Comparison of ENCODE assay signal across 15 mouse cellular contexts in the genomic region with DNA sequence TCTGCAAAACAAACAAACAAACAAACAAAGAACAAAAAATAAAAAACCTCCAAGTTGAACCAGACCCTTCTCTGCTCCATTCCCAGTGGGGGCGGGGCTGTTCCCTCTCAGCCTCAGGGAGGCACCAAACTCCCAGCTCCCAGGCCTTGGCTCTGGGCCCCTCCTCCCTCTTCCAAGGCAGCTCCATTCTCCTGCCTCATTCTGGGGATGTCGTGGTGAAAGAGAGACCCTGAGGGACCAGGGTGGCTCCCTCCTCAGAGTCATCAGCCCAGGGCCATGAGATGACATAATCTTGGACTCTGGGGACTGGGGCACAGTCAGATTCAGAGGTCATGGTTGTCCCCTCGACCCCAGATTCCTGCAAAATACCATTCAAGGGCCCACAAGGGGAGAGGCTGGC. TPM values are rescaled to one million over a fixed set of nuclear protein-coding genes. Genes with fewer than 3 reads are reported as not detected.
A peak's percentile ranks its signal among the peaks of the same experiment; 100 is the strongest.
DNase-seq lines count a peak whose midpoint lies in the region; ATAC-seq lines count a peak whose summit lies in the region.
"Had no signal": no experiment of that assay in that cellular context is flagged by ENCODE, and none has a peak within 500 bp of the region (broad histone marks: within the 10 kb centered on the region; RNA-seq: fewer than 3 reads in every experiment).

No protein-coding gene starts in this region.

- WGBS in heart, embryonic 12.5 days = 29% methylated on average over 3 of the region's 3 CpGs
- WGBS in liver, embryonic 11.5 days = 28% methylated on average over 3 of the region's 3 CpGs
- 30% methylated on average over 3 of the region's 3 CpGs for WGBS in liver, embryonic 13.5 days (ENCODE audit: insufficient replicate concordance)

- no peak overlapping the region for H3K4me3 ChIP-seq in heart, embryonic 12.5 days
- H3K4me3 ChIP-seq in liver, embryonic 11.5 days (ENCODE audit: low read depth, low read length) = no peak overlapping the region
- no peak overlapping the region for H3K4me3 ChIP-seq in liver, embryonic 13.5 days (replicated peaks)
- H3K4me3 ChIP-seq: gastrocnemius, adult 2 months; intestine, embryonic 15.5 days; layer of hippocampus, adult 2 months; left cerebral cortex, adult 2 months; limb, embryonic 12.5 days had no signal

- 0 out of 2 replicates have a peak overlapping the region, but pooled peaks have one; percentile 33 for H3K9ac ChIP-seq in heart, embryonic 12.5 days
- peak overlapping the region; percentile 48; the same call in 1 of the 2 replicates for H3K9ac ChIP-seq in liver, embryonic 11.5 days (ENCODE audit: low read depth, low read length)
- peak overlapping the region; percentile 54; the same call in 1 of the 2 replicates for H3K9ac ChIP-seq in liver, embryonic 13.5 days
- H3K9ac ChIP-seq: intestine, embryonic 15.5 days; limb, embryonic 12.5 days had no signal

- H3K9me3 ChIP-seq in heart, embryonic 12.5 days (replicated peaks) = no peaks in the 10 kb centered on the region
- H3K9me3 ChIP-seq in liver, embryonic 11.5 days (ENCODE audit: control insufficient read depth, low read length) = no peaks in the 10 kb centered on the region
- no peaks in the 10 kb centered on the region for H3K9me3 ChIP-seq in liver, embryonic 13.5 days (replicated peaks)
- H3K9me3 ChIP-seq: intestine, embryonic 15.5 days; megakaryocyte, embryonic 14.5 days had no signal

- H3K4me2 ChIP-seq in heart, embryonic 12.5 days = no peak overlapping the region
- H3K4me2 ChIP-seq in liver, embryonic 11.5 days = no peak overlapping the region
- no peak overlapping the region for H3K4me2 ChIP-seq in liver, embryonic 13.5 days
- H3K4me2 ChIP-seq: intestine, embryonic 15.5 days; limb, embryonic 12.5 days had no signal

- H3K27me3 ChIP-seq in heart, embryonic 12.5 days (replicated peaks) = peaks cover 14% of the 10 kb centered on the region
- no peaks in the 10 kb centered on the region; the same call in none of the 2 replicates for H3K27me3 ChIP-seq in liver, embryonic 11.5 days (replicated peaks; ENCODE audit: control insufficient read depth, insufficient read depth, low read length)
- H3K27me3 ChIP-seq in liver, embryonic 13.5 days = peaks cover 12% of the 10 kb centered on the region
- H3K27me3 ChIP-seq: intestine, embryonic 15.5 days had no signal

- H3K27ac ChIP-seq in heart, embryonic 12.5 days (ENCODE audit: poor library complexity, severe bottlenecking) = no peak overlapping the region
- no peak overlapping the region for H3K27ac ChIP-seq in liver, embryonic 11.5 days (ENCODE audit: low read depth, low read length)
- peak overlapping the region; percentile 61 for H3K27ac ChIP-seq in liver, embryonic 13.5 days
- H3K27ac ChIP-seq: gastrocnemius, adult 2 months; intestine, embryonic 15.5 days; layer of hippocampus, adult 2 months; left cerebral cortex, adult 2 months; limb, embryonic 12.5 days had no signal

- peaks cover 15% of the 10 kb centered on the region for H3K4me1 ChIP-seq in heart, embryonic 12.5 days (replicated peaks)
- H3K4me1 ChIP-seq in liver, embryonic 11.5 days (replicated peaks; ENCODE audit: control insufficient read depth, insufficient read depth, low read length) = peaks cover 13% of the 10 kb centered on the region
- H3K4me1 ChIP-seq in liver, embryonic 13.5 days (replicated peaks) = peaks cover 49% of the 10 kb centered on the region
- H3K4me1 ChIP-seq: intestine, embryonic 15.5 days had no signal

- no peaks in the 10 kb centered on the region for H3K36me3 ChIP-seq in heart, embryonic 12.5 days
- no peaks in the 10 kb centered on the region for H3K36me3 ChIP-seq in liver, embryonic 11.5 days (ENCODE audit: control insufficient read depth, insufficient read depth, low read length)
- H3K36me3 ChIP-seq in liver, embryonic 13.5 days = no peaks in the 10 kb centered on the region
- H3K36me3 ChIP-seq: intestine, embryonic 15.5 days; limb, embryonic 12.5 days had no signal

- ATAC-seq in heart, embryonic 12.5 days (ENCODE audit: insufficient number of reproducible peaks, low FRiP score) = no peak
- ATAC-seq in liver, embryonic 11.5 days (replicated peaks; ENCODE audit: low FRiP score) = no peak
- no peak for ATAC-seq in liver, embryonic 13.5 days (ENCODE audit: low read depth)
- ATAC-seq: intestine, embryonic 15.5 days; Patski had no signal

- DNase-seq in heart, adult 11 months = no peak
- DNase-seq in liver, embryonic 11.5 days (ENCODE audit: low spot score) = no peak
- DNase-seq in liver (no peak), NIH3T3 (ENCODE audit: low read depth) (peak; percentile 32)
- DNase-seq in liver, embryonic 13.5 days = no peak
- no peak for DNase-seq in thymus, postnatal 10 days (ENCODE audit: low spot score in 2 of 2)

RNA-seq across cellular contexts. Expression of a gene that starts 4.9 kb away (rescaled TPM):
- not detected in 2 replicates for polyA plus RNA-seq in heart, embryonic 12.5 days (2016; fragmentation: Nextera tagmentation; extraction: Ambion mirVana)
- not detected in 2 replicates for polyA plus RNA-seq in liver, embryonic 11.5 days (2014; fragmentation: Nextera tagmentation; extraction: Ambion mirVana)
- polyA plus RNA-seq in liver, embryonic 13.5 days (2015; fragmentation: Nextera tagmentation; extraction: Ambion mirVana) = 0.05 TPM in 1 of 2 replicates, not detected in the other
- polyA plus RNA-seq: kidney, embryonic 16.5 days had no signal

RNA-seq across cellular contexts. Expression of a gene that starts 21.5 kb away (rescaled TPM):
- polyA plus RNA-seq in heart, embryonic 12.5 days (2016; fragmentation: Nextera tagmentation; extraction: Ambion mirVana) = 34.8 and 35.2 TPM in 2 replicates
- polyA plus RNA-seq in liver, embryonic 11.5 days (2014; fragmentation: Nextera tagmentation; extraction: Ambion mirVana) = 58.5 and 63.8 TPM in 2 replicates
- 56.8 and 58.9 TPM in 2 replicates for polyA plus RNA-seq in liver, embryonic 13.5 days (2015; fragmentation: Nextera tagmentation; extraction: Ambion mirVana)

RNA-seq across cellular contexts. Expression of a gene that starts 21.6 kb away (rescaled TPM):
- polyA plus RNA-seq in heart, embryonic 12.5 days (2016; fragmentation: Nextera tagmentation; extraction: Ambion mirVana) = 177 and 182 TPM in 2 replicates
- 403 and 453 TPM in 2 replicates for polyA plus RNA-seq in liver, embryonic 11.5 days (2014; fragmentation: Nextera tagmentation; extraction: Ambion mirVana)
- polyA plus RNA-seq in liver, embryonic 13.5 days (2015; fragmentation: Nextera tagmentation; extraction: Ambion mirVana) = 192 and 208 TPM in 2 replicates

RNA-seq across cellular contexts. Expression of a gene that starts 24.2 kb away (rescaled TPM):
- 285 and 293 TPM in 2 replicates for polyA plus RNA-seq in heart, embryonic 12.5 days (2016; fragmentation: Nextera tagmentation; extraction: Ambion mirVana)
- polyA plus RNA-seq in liver, embryonic 11.5 days (2014; fragmentation: Nextera tagmentation; extraction: Ambion mirVana) = 396 and 445 TPM in 2 replicates
- polyA plus RNA-seq in liver, embryonic 13.5 days (2015; fragmentation: Nextera tagmentation; extraction: Ambion mirVana) = 249 and 266 TPM in 2 replicates

RNA-seq across cellular contexts. Expression of a gene that starts 32.8 kb away (rescaled TPM):
- 0.46 and 0.54 TPM in 2 replicates for polyA plus RNA-seq in heart, embryonic 12.5 days (2016; fragmentation: Nextera tagmentation; extraction: Ambion mirVana)
- 0.05 TPM in 1 of 2 replicates, not detected in the other for polyA plus RNA-seq in liver, embryonic 11.5 days (2014; fragmentation: Nextera tagmentation; extraction: Ambion mirVana)
- not detected in 2 replicates for polyA plus RNA-seq in liver, embryonic 13.5 days (2015; fragmentation: Nextera tagmentation; extraction: Ambion mirVana)
